Mouse (Mus musculus): ENCODE measurements around the gene AY358078.

- TF ChIP-seq CTCF (conservative IDR thresholded peaks at IDR 0.05; ENCODE audit: low read length): no peak
- TF ChIP-seq NANOG (IDR thresholded peaks at IDR 0.05; ENCODE audit: borderline replicate concordance, low read length): no peak
- TF ChIP-seq POU5F1 (IDR thresholded peaks at IDR 0.05; ENCODE audit: borderline replicate concordance, low read length): no peak
Observed at GRCm38 (mm10) chr14:51786335-51786734, 13.5 kb upstream of the AY358078 start.
